ENCODE assay signal across 7 mouse cellular contexts in genomic region chr6:112930011-112930451, GRCm38 (mm10). TPM values are rescaled to one million over a fixed set of nuclear protein-coding genes. Genes with fewer than 3 reads are reported as not detected.
A peak's percentile ranks its signal among the peaks of the same experiment; 100 is the strongest.
DNase-seq lines count a peak whose midpoint lies in the region; ATAC-seq and TF ChIP-seq lines count a peak whose summit lies in the region.

No protein-coding gene starts in this region.

- WGBS in lung, postnatal 0 days: 51% methylated on average over 5 of the region's 5 CpGs
- WGBS in embryonic facial prominence, embryonic 13.5 days: 41% methylated on average over 5 of the region's 5 CpGs
- WGBS in intestine, embryonic 15.5 days: 42% methylated on average over 5 of the region's 5 CpGs
- WGBS in small intestine, adult 2 months: 65% methylated on average over 5 of the region's 5 CpGs
- 56% methylated on average over 5 of the region's 5 CpGs for WGBS in kidney, embryonic 14.5 days

- peak; percentile 32 for DNase-seq in lung, postnatal 0 days (ENCODE audit: low spot score)
- DNase-seq in lung, postnatal 36 days: no peak
- no peak for DNase-seq in layer of hippocampus, adult 18-20 months (ENCODE audit: low spot score in 2 of 2)

- no peak overlapping the region for H3K9ac ChIP-seq in lung, postnatal 0 days (replicated peaks; ENCODE audit: low read depth)
- no peak overlapping the region for H3K9ac ChIP-seq in embryonic facial prominence, embryonic 13.5 days
- no peak overlapping the region for H3K9ac ChIP-seq in intestine, embryonic 15.5 days
- no peak overlapping the region for H3K9ac ChIP-seq in kidney, embryonic 14.5 days (ENCODE audit: low read depth, low read length)

- TF ChIP-seq CTCF in lung, postnatal 0 days (IDR thresholded peaks at IDR 0.05): no peak
- TF ChIP-seq CTCF in small intestine, adult 2 months (IDR thresholded peaks at IDR 0.05; ENCODE audit: extremely low read depth, insufficient read length, insufficient replicate concordance, low read depth, low read length): no peak

- peak; percentile 52; the same call in 1 of the 2 replicates for ATAC-seq in lung, postnatal 0 days
- ATAC-seq in embryonic facial prominence, embryonic 13.5 days (ENCODE audit: insufficient number of reproducible peaks, insufficient read depth, low FRiP score, low TSS enrichment, low read depth): no peak
- ATAC-seq in intestine, embryonic 15.5 days: peak; percentile 66; the same call in 1 of the 2 replicates
- no peak for ATAC-seq in kidney, embryonic 14.5 days (ENCODE audit: low FRiP score, low TSS enrichment)

- H3K4me2 ChIP-seq in lung, postnatal 0 days (replicated peaks; ENCODE audit: low read depth, low read length): 0 out of 2 replicates have a peak overlapping the region, but pooled peaks have one; percentile 3
- H3K4me2 ChIP-seq in embryonic facial prominence, embryonic 13.5 days: peak overlapping the region; percentile 31; the same call in 1 of the 2 replicates
- 0 out of 2 replicates have a peak overlapping the region, but pooled peaks have one; percentile 37 for H3K4me2 ChIP-seq in intestine, embryonic 15.5 days (replicated peaks)
- no peak overlapping the region for H3K4me2 ChIP-seq in kidney, embryonic 14.5 days (replicated peaks; ENCODE audit: low read depth, low read length)

- no peak overlapping the region for H3K4me3 ChIP-seq in lung, postnatal 0 days (ENCODE audit: low read depth, low read length)
- H3K4me3 ChIP-seq in embryonic facial prominence, embryonic 13.5 days: no peak overlapping the region
- no peak overlapping the region for H3K4me3 ChIP-seq in intestine, embryonic 15.5 days (replicated peaks)
- H3K4me3 ChIP-seq in small intestine, adult 2 months (ENCODE audit: low read depth, low read length): peak overlapping the region; percentile 35
- H3K4me3 ChIP-seq in kidney, embryonic 14.5 days (ENCODE audit: low read length): no peak overlapping the region

- H3K27me3 ChIP-seq in lung, postnatal 0 days (replicated peaks; ENCODE audit: insufficient read depth, low read length): no peaks in the 10 kb centered on the region
- no peaks in the 10 kb centered on the region for H3K27me3 ChIP-seq in embryonic facial prominence, embryonic 13.5 days
- H3K27me3 ChIP-seq in intestine, embryonic 15.5 days (replicated peaks): no peaks in the 10 kb centered on the region
- H3K27me3 ChIP-seq in small intestine, adult 2 months (ENCODE audit: control insufficient read depth, insufficient read depth, low read length): no peaks in the 10 kb centered on the region
- H3K27me3 ChIP-seq in kidney, embryonic 14.5 days (ENCODE audit: control insufficient read depth, insufficient read depth, low read length): no peaks in the 10 kb centered on the region

- no peaks in the 10 kb centered on the region for H3K36me3 ChIP-seq in lung, postnatal 0 days (ENCODE audit: insufficient read depth, low read length)
- no peaks in the 10 kb centered on the region for H3K36me3 ChIP-seq in embryonic facial prominence, embryonic 13.5 days
- H3K36me3 ChIP-seq in intestine, embryonic 15.5 days: no peaks in the 10 kb centered on the region
- H3K36me3 ChIP-seq in small intestine, adult 2 months (ENCODE audit: control insufficient read depth, insufficient read depth, low read length): no peaks in the 10 kb centered on the region
- no peaks in the 10 kb centered on the region for H3K36me3 ChIP-seq in kidney, embryonic 14.5 days (ENCODE audit: control insufficient read depth, insufficient read depth, low read length)

- TF ChIP-seq POLR2A in small intestine, adult 2 months (IDR thresholded peaks at IDR 0.05; ENCODE audit: low read depth, low read length): no peak

- no peak for TF ChIP-seq EP300 in lung, postnatal 0 days (IDR thresholded peaks at IDR 0.05)

- no peaks in the 10 kb centered on the region for H3K4me1 ChIP-seq in lung, postnatal 0 days (ENCODE audit: insufficient read depth, low read depth, low read length)
- peaks cover 8% of the 10 kb centered on the region; the same call in 1 of the 2 replicates for H3K4me1 ChIP-seq in embryonic facial prominence, embryonic 13.5 days
- 0 out of 2 replicates have a peak, but pooled peaks cover 6% of the 10 kb centered on the region for H3K4me1 ChIP-seq in intestine, embryonic 15.5 days (replicated peaks)
- no peaks in the 10 kb centered on the region for H3K4me1 ChIP-seq in small intestine, adult 2 months (ENCODE audit: control insufficient read depth, insufficient read depth, insufficient read length, low read length)
- H3K4me1 ChIP-seq in kidney, embryonic 14.5 days (ENCODE audit: control insufficient read depth, insufficient read depth, low read length): 0 out of 2 replicates have a peak, but pooled peaks cover 4% of the 10 kb centered on the region

- H3K27ac ChIP-seq in lung, postnatal 0 days (ENCODE audit: low read length): no peak overlapping the region
- H3K27ac ChIP-seq in embryonic facial prominence, embryonic 13.5 days: no peak overlapping the region; the same call in 1 of the 2 replicates
- no peak overlapping the region for H3K27ac ChIP-seq in intestine, embryonic 15.5 days
- no peak overlapping the region for H3K27ac ChIP-seq in small intestine, adult 2 months (ENCODE audit: insufficient read depth, low read depth, low read length)
- no peak overlapping the region for H3K27ac ChIP-seq in kidney, embryonic 14.5 days (ENCODE audit: low read depth, low read length)

- H3K9me3 ChIP-seq in lung, postnatal 0 days (ENCODE audit: low read length): no peaks in the 10 kb centered on the region
- H3K9me3 ChIP-seq in embryonic facial prominence, embryonic 13.5 days: no peaks in the 10 kb centered on the region
- H3K9me3 ChIP-seq in intestine, embryonic 15.5 days: no peaks in the 10 kb centered on the region
- H3K9me3 ChIP-seq in kidney, embryonic 14.5 days (ENCODE audit: control insufficient read depth, low read length): no peaks in the 10 kb centered on the region

RNA-seq across cellular contexts. Expression of gene Srgap3, which starts 17.0 kb away (rescaled TPM):
- polyA plus RNA-seq in lung, postnatal 0 days (2015; fragmentation: Nextera tagmentation; extraction: Ambion mirVana): 0.30 and 0.35 TPM in 2 replicates
- 6.5 and 7.1 TPM in 2 replicates for polyA plus RNA-seq in embryonic facial prominence, embryonic 13.5 days (2015; fragmentation: Nextera tagmentation; extraction: Ambion mirVana)
- polyA plus RNA-seq in intestine, embryonic 15.5 days (2015; fragmentation: Nextera tagmentation; extraction: Ambion mirVana): 2.6 and 3.5 TPM in 2 replicates
- polyA plus RNA-seq in small intestine, adult 2 months (2012; rRNA removed): 0.63 and 0.77 TPM in 2 replicates
- total RNA-seq in layer of hippocampus, adult 18-20 months (2021): 100 to 1,000 TPM; 276 to 280 TPM
- 4.6 and 6.9 TPM in 2 replicates for polyA plus RNA-seq in kidney, embryonic 14.5 days (2014; fragmentation: Nextera tagmentation; extraction: Ambion mirVana)

Comparison
In these comparisons a context has a peak if more than half of its experiments do, and no peak if none do; other contexts are left out.
1. ATAC-seq: peak in lung, postnatal 0 days (single experiment) and intestine, embryonic 15.5 days (single experiment); none in embryonic facial prominence, embryonic 13.5 days (single experiment) and kidney, embryonic 14.5 days (single experiment).